In the genomic region with DNA sequence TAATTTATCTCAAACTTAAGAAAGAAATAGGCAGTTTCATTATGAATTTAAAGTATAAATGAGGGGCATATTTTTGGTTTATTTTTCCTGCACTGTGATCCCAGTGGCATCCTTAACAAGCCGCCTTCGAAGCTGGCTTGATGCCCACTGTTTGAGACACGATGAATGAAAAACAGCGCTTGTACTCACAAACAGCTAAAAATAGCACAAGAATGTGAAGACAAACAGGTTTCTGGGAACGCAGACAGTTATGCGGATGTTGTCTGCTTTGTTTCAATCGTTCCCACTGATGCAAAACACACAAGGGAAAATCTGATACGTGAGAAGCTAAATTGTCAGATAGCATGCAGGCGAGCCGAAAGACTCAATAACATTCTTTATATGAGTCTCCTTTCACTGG, we compare ENCODE assay signal across 8 mouse cellular contexts.
DNase-seq lines count a peak whose midpoint lies in the region; ATAC-seq and TF ChIP-seq lines count a peak whose summit lies in the region.
"Had no signal": no experiment of that assay in that cellular context is flagged by ENCODE, and none has a peak within 500 bp of the region (broad histone marks: within the 10 kb centered on the region; RNA-seq: fewer than 3 reads in every experiment).

No protein-coding gene starts in this region.

- TF ChIP-seq CTCF in kidney, postnatal 0 days (IDR thresholded peaks at IDR 0.05; ENCODE audit: low read depth), result no peak
- TF ChIP-seq CTCF in forebrain, postnatal 0 days (IDR thresholded peaks at IDR 0.05; ENCODE audit: low read depth), result no peak

- H3K4me3 ChIP-seq in kidney, postnatal 0 days (replicated peaks; ENCODE audit: low read depth, low read length), result no peak overlapping the region
- H3K4me3 ChIP-seq in embryonic facial prominence, embryonic 13.5 days, result no peak overlapping the region
- peak overlapping the region; percentile 11; the same call in 1 of the 2 replicates for H3K4me3 ChIP-seq in forebrain, postnatal 0 days (ENCODE audit: low read depth, low read length)

- H3K9ac ChIP-seq in kidney, postnatal 0 days (ENCODE audit: low read depth, low read length), result no peak overlapping the region
- H3K9ac ChIP-seq in embryonic facial prominence, embryonic 13.5 days, result no peak overlapping the region
- H3K9ac ChIP-seq in forebrain, postnatal 0 days, result no peak overlapping the region

- DNase-seq in kidney, postnatal 0 days (ENCODE audit: low spot score), result peak; percentile 76
- DNase-seq in kidney, adult 8-10 months, result no peak
- peak; percentile 72 for DNase-seq in forebrain, postnatal 0 days
- DNase-seq in layer of hippocampus, adult 18-20 months (ENCODE audit: low spot score in 2 of 2), result peak; percentile 11 to 50
- no peak for DNase-seq in urinary bladder, adult 2 months (ENCODE audit: low spot score)
- no peak for DNase-seq in cerebellum, adult 9-10 months

- H3K27me3 ChIP-seq in kidney, postnatal 0 days (ENCODE audit: insufficient read depth, low read length), result no peaks in the 10 kb centered on the region
- H3K27me3 ChIP-seq in embryonic facial prominence, embryonic 13.5 days, result no peaks in the 10 kb centered on the region
- H3K27me3 ChIP-seq in forebrain, postnatal 0 days (ENCODE audit: insufficient read depth, low read length), result no peaks in the 10 kb centered on the region

- peak overlapping the region; percentile 33 for H3K4me2 ChIP-seq in kidney, postnatal 0 days (ENCODE audit: low read length)
- H3K4me2 ChIP-seq in embryonic facial prominence, embryonic 13.5 days, result peak overlapping the region; percentile 12
- H3K4me2 ChIP-seq in forebrain, postnatal 0 days (ENCODE audit: low read depth), result peak overlapping the region; percentile 40

- no peaks in the 10 kb centered on the region for H3K9me3 ChIP-seq in kidney, postnatal 0 days (replicated peaks; ENCODE audit: low read length)
- no peaks in the 10 kb centered on the region for H3K9me3 ChIP-seq in embryonic facial prominence, embryonic 13.5 days
- no peaks in the 10 kb centered on the region for H3K9me3 ChIP-seq in forebrain, postnatal 0 days (ENCODE audit: low read length)

- H3K27ac ChIP-seq in kidney, postnatal 0 days, result no peak overlapping the region
- H3K27ac ChIP-seq in embryonic facial prominence, embryonic 13.5 days, result no peak overlapping the region
- H3K27ac ChIP-seq in forebrain, postnatal 0 days (ENCODE audit: low read depth, low read length), result no peak overlapping the region
- H3K27ac ChIP-seq: macrophage had no signal

- H3K4me1 ChIP-seq in kidney, postnatal 0 days (replicated peaks; ENCODE audit: insufficient read depth, low read length), result no peaks in the 10 kb centered on the region
- H3K4me1 ChIP-seq in embryonic facial prominence, embryonic 13.5 days, result no peaks in the 10 kb centered on the region
- 0 out of 2 replicates have a peak, but pooled peaks cover 8% of the 10 kb centered on the region for H3K4me1 ChIP-seq in forebrain, postnatal 0 days (ENCODE audit: insufficient read depth)

- 39% methylated on average over 10 of the region's 10 CpGs for WGBS in kidney, postnatal 0 days
- 28% methylated on average over 10 of the region's 10 CpGs for WGBS in embryonic facial prominence, embryonic 13.5 days
- WGBS in forebrain, postnatal 0 days, result 13% methylated on average over 10 of the region's 10 CpGs

- H3K36me3 ChIP-seq in kidney, postnatal 0 days (ENCODE audit: insufficient read depth, low read length), result no peaks in the 10 kb centered on the region
- H3K36me3 ChIP-seq in embryonic facial prominence, embryonic 13.5 days, result no peaks in the 10 kb centered on the region
- H3K36me3 ChIP-seq in forebrain, postnatal 0 days (ENCODE audit: insufficient read depth), result no peaks in the 10 kb centered on the region

- ATAC-seq in kidney, postnatal 0 days (replicated peaks; ENCODE audit: low FRiP score, low read depth), result no peak
- no peak for ATAC-seq in embryonic facial prominence, embryonic 13.5 days (ENCODE audit: insufficient number of reproducible peaks, insufficient read depth, low FRiP score, low TSS enrichment, low read depth)
- ATAC-seq in forebrain, postnatal 0 days, result peak; percentile 34; the same call in 1 of the 2 replicates

Comparison
In these comparisons a context has a peak if more than half of its experiments do, and no peak if none do; other contexts are left out.
1. DNase-seq: peak in kidney, postnatal 0 days (single experiment), forebrain, postnatal 0 days (single experiment) and layer of hippocampus, adult 18-20 months (2 of 2); none in kidney, adult 8-10 months (0 of 2), urinary bladder, adult 2 months (single experiment) and cerebellum, adult 9-10 months (single experiment).
2. Peak in every context shown above with its lines, with median percentiles within 50 percentile points of each other: H3K4me2 ChIP-seq.